In genomic region chr9:95749461-95749928, GRCm38 (mm10) we compare ENCODE assay signal across 8 mouse cellular contexts. TPM values are rescaled to one million over a fixed set of nuclear protein-coding genes. Genes with fewer than 3 reads are reported as not detected.
DNase-seq lines count a peak whose midpoint lies in the region; ATAC-seq and TF ChIP-seq lines count a peak whose summit lies in the region.

No protein-coding gene starts in this region.

- under 1% methylated on average over 20 of the region's 34 CpGs for WGBS in heart, embryonic 11.5 days (ENCODE audit: insufficient replicate concordance)
- WGBS in kidney, embryonic 16.5 days, result 1% methylated on average over 27 of the region's 34 CpGs
- 2% methylated on average over 33 of the region's 34 CpGs for WGBS in lung, embryonic 15.5 days
- 4% methylated on average over 34 of the region's 34 CpGs for WGBS in small intestine, adult 2 months

- ATAC-seq in heart, embryonic 11.5 days (replicated peaks; ENCODE audit: insufficient number of reproducible peaks, low FRiP score, low TSS enrichment), result peak; percentile 49; the same call in 1 of the 2 replicates
- ATAC-seq in kidney, embryonic 16.5 days (ENCODE audit: low FRiP score, low TSS enrichment), result peak; percentile 69; the same call in 1 of the 2 replicates
- peak; percentile 71 for ATAC-seq in lung, embryonic 15.5 days (ENCODE audit: borderline replicate concordance, extremely low read depth, low FRiP score, low TSS enrichment)

- H3K9ac ChIP-seq in heart, embryonic 11.5 days (ENCODE audit: low read depth, low read length), result peak overlapping the region; percentile 82
- peak overlapping the region; percentile 86 for H3K9ac ChIP-seq in kidney, embryonic 16.5 days (replicated peaks; ENCODE audit: low read length)
- H3K9ac ChIP-seq in lung, embryonic 15.5 days, result peak overlapping the region; percentile 62

- peak overlapping the region; percentile 93 for H3K4me3 ChIP-seq in E14TG2a.4 (replicated peaks; ENCODE audit: low read length)
- peak overlapping the region; percentile 93 for H3K4me3 ChIP-seq in cortical plate, adult 2 months (ENCODE audit: insufficient read depth, low read length)
- peak overlapping the region; percentile 92 for H3K4me3 ChIP-seq in heart, embryonic 11.5 days (ENCODE audit: low read depth, low read length)
- peak overlapping the region; percentile 85 for H3K4me3 ChIP-seq in kidney, embryonic 16.5 days (ENCODE audit: low read length)
- peak overlapping the region; percentile 84 for H3K4me3 ChIP-seq in lung, embryonic 15.5 days
- peak overlapping the region; percentile 80 for H3K4me3 ChIP-seq in small intestine, adult 2 months (ENCODE audit: low read depth, low read length)

- peak overlapping the region; percentile 95 for H3K27ac ChIP-seq in cortical plate, adult 2 months (ENCODE audit: insufficient read depth, low read length)
- no peak overlapping the region for H3K27ac ChIP-seq in heart, embryonic 11.5 days (ENCODE audit: low read depth, low read length)
- H3K27ac ChIP-seq in kidney, embryonic 16.5 days (ENCODE audit: low read length), result 0 out of 2 replicates have a peak overlapping the region, but pooled peaks have one; percentile 10
- H3K27ac ChIP-seq in lung, embryonic 15.5 days, result 0 out of 2 replicates have a peak overlapping the region, but pooled peaks have one; percentile 54
- no peak overlapping the region for H3K27ac ChIP-seq in small intestine, adult 2 months (ENCODE audit: insufficient read depth, low read depth, low read length)

- TF ChIP-seq POLR2A in cortical plate, adult 2 months (IDR thresholded peaks at IDR 0.05; ENCODE audit: extremely low read depth, insufficient read depth, low read length), result no peak
- TF ChIP-seq POLR2A in small intestine, adult 2 months (IDR thresholded peaks at IDR 0.05; ENCODE audit: low read depth, low read length), result no peak

- DNase-seq in 3134 (ENCODE audit: extremely low read depth, insufficient read length, low spot score), result peak; percentile 56
- no peak for DNase-seq in gastrocnemius, postnatal 10 days

- H3K36me3 ChIP-seq in E14TG2a.4 (ENCODE audit: insufficient read depth, low read length), result no peaks in the 10 kb centered on the region
- no peaks in the 10 kb centered on the region for H3K36me3 ChIP-seq in heart, embryonic 11.5 days (ENCODE audit: control insufficient read depth, insufficient read depth, low read length)
- H3K36me3 ChIP-seq in kidney, embryonic 16.5 days (ENCODE audit: insufficient read depth, low read length), result no peaks in the 10 kb centered on the region
- no peaks in the 10 kb centered on the region for H3K36me3 ChIP-seq in lung, embryonic 15.5 days
- H3K36me3 ChIP-seq in small intestine, adult 2 months (ENCODE audit: control insufficient read depth, insufficient read depth, low read length), result peaks cover 13% of the 10 kb centered on the region

- H3K4me1 ChIP-seq in E14TG2a.4 (replicated peaks; ENCODE audit: low read depth, low read length), result peaks cover 6% of the 10 kb centered on the region
- H3K4me1 ChIP-seq in cortical plate, adult 2 months (ENCODE audit: control insufficient read depth, insufficient read depth, low read length), result peaks cover 2% of the 10 kb centered on the region; the same call in 1 of the 2 replicates
- H3K4me1 ChIP-seq in heart, embryonic 11.5 days (ENCODE audit: control insufficient read depth, insufficient read depth, low read length), result peaks cover 4% of the 10 kb centered on the region; the same call in 1 of the 2 replicates
- H3K4me1 ChIP-seq in kidney, embryonic 16.5 days (ENCODE audit: insufficient read depth, low read length), result peaks cover 11% of the 10 kb centered on the region
- H3K4me1 ChIP-seq in lung, embryonic 15.5 days, result peaks cover 20% of the 10 kb centered on the region; the same call in 1 of the 2 replicates
- peaks cover 4% of the 10 kb centered on the region; the same call in 1 of the 2 replicates for H3K4me1 ChIP-seq in small intestine, adult 2 months (ENCODE audit: control insufficient read depth, insufficient read depth, insufficient read length, low read length)

- H3K4me2 ChIP-seq in heart, embryonic 11.5 days, result peak overlapping the region; percentile 91
- peak overlapping the region; percentile 97 for H3K4me2 ChIP-seq in kidney, embryonic 16.5 days (replicated peaks; ENCODE audit: low read depth, low read length)
- peak overlapping the region; percentile 95 for H3K4me2 ChIP-seq in lung, embryonic 15.5 days

- H3K27me3 ChIP-seq in E14TG2a.4 (ENCODE audit: insufficient read depth, low read length), result peaks cover 34% of the 10 kb centered on the region
- peaks cover 9% of the 10 kb centered on the region for H3K27me3 ChIP-seq in heart, embryonic 11.5 days (ENCODE audit: control insufficient read depth, insufficient read depth, low read length)
- H3K27me3 ChIP-seq in kidney, embryonic 16.5 days (ENCODE audit: insufficient read depth, low read length), result peaks cover 11% of the 10 kb centered on the region
- peaks cover 21% of the 10 kb centered on the region; the same call in 1 of the 2 replicates for H3K27me3 ChIP-seq in lung, embryonic 15.5 days
- peaks cover 11% of the 10 kb centered on the region; the same call in 1 of the 2 replicates for H3K27me3 ChIP-seq in small intestine, adult 2 months (ENCODE audit: control insufficient read depth, insufficient read depth, low read length)

- no peaks in the 10 kb centered on the region for H3K9me3 ChIP-seq in E14TG2a.4 (ENCODE audit: low read length)
- no peaks in the 10 kb centered on the region for H3K9me3 ChIP-seq in heart, embryonic 11.5 days (replicated peaks; ENCODE audit: control insufficient read depth, low read length)
- H3K9me3 ChIP-seq in kidney, embryonic 16.5 days (ENCODE audit: low read length), result no peaks in the 10 kb centered on the region
- no peaks in the 10 kb centered on the region for H3K9me3 ChIP-seq in lung, embryonic 15.5 days

- TF ChIP-seq CTCF in E14TG2a.4 (conservative IDR thresholded peaks at IDR 0.05; ENCODE audit: low read length), result no peak
- TF ChIP-seq CTCF in cortical plate, adult 2 months (IDR thresholded peaks at IDR 0.05; ENCODE audit: extremely low read depth, insufficient read depth, low read length), result no peak
- TF ChIP-seq CTCF in small intestine, adult 2 months (IDR thresholded peaks at IDR 0.05; ENCODE audit: extremely low read depth, insufficient read length, insufficient replicate concordance, low read depth, low read length), result no peak

RNA-seq across cellular contexts. Expression of gene Trpc1, which starts 0.7 kb away (rescaled TPM):
- polyA plus RNA-seq in cortical plate, adult 2 months (2012; rRNA removed), result 26.2 and 26.3 TPM in 2 replicates
- 2.1 and 2.2 TPM in 2 replicates for polyA plus RNA-seq in heart, embryonic 11.5 days (2014; fragmentation: Nextera tagmentation; extraction: Ambion mirVana)
- polyA plus RNA-seq in kidney, embryonic 16.5 days (2015; fragmentation: Nextera tagmentation; extraction: Ambion mirVana), result 3.3 and 4.3 TPM in 2 replicates
- 3.4 and 3.9 TPM in 2 replicates for polyA plus RNA-seq in lung, embryonic 15.5 days (2015; fragmentation: Nextera tagmentation; extraction: Ambion mirVana)
- 1.7 and 2.2 TPM in 2 replicates for polyA plus RNA-seq in small intestine, adult 2 months (2012; rRNA removed)
- 1 to 10 TPM; 1.7 to 3.2 TPM for total RNA-seq in gastrocnemius, postnatal 10 days (2021)

Comparison
In these comparisons a context has a peak if more than half of its experiments do, and no peak if none do; other contexts are left out.
1. H3K27ac ChIP-seq: peak in cortical plate, adult 2 months (single experiment), kidney, embryonic 16.5 days (single experiment) and lung, embryonic 15.5 days (single experiment); none in heart, embryonic 11.5 days (single experiment) and small intestine, adult 2 months (single experiment).
2. Peak in every context shown above with its lines, with median percentiles within 50 percentile points of each other: H3K4me3 ChIP-seq, ATAC-seq, H3K4me2 ChIP-seq and H3K9ac ChIP-seq.